Mouse (Mus musculus): ENCODE measurements at regions not wholly inside any gene's neighbourhood (a gene's known extent, or its start where the extent isn't known, plus 50 kb on each side); places are given as distances from the start of the nearest gene placed in this dataset.

- TF ChIP-seq CTCF (IDR thresholded peaks at IDR 0.05; ENCODE audit: low read depth) (no peak), EP300 (IDR thresholded peaks at IDR 0.05; ENCODE audit: low read depth) (no peak)
These were observed 59.2 kb upstream of the Shcbp1 start for GRCm38 (mm10) chr8:4838527-4838926.
